ENCODE assay signal across 10 mouse cellular contexts in genomic region chr11:85329167-85329894, GRCm38 (mm10). TPM values are rescaled to one million over a fixed set of nuclear protein-coding genes. Genes with fewer than 3 reads are reported as not detected.
A peak's percentile ranks its signal among the peaks of the same experiment; 100 is the strongest.
DNase-seq lines count a peak whose midpoint lies in the region; ATAC-seq and TF ChIP-seq lines count a peak whose summit lies in the region.
"Had no signal": no experiment of that assay in that cellular context is flagged by ENCODE, and none has a peak within 500 bp of the region (broad histone marks: within the 10 kb centered on the region; RNA-seq: fewer than 3 reads in every experiment).

No protein-coding gene starts in this region.

- TF ChIP-seq CTCF in stomach, postnatal 0 days (IDR thresholded peaks at IDR 0.05; ENCODE audit: low read depth), result no peak

- 89% methylated on average over 7 of the region's 7 CpGs for whole genome bisulfite sequencing in heart, embryonic 12.5 days
- WGBS in stomach, embryonic 15.5 days, result 87% methylated on average over 7 of the region's 7 CpGs
- 69% methylated on average over 7 of the region's 7 CpGs for WGBS in stomach, postnatal 0 days
- WGBS in midbrain, embryonic 15.5 days, result 87% methylated on average over 7 of the region's 7 CpGs

- no peak for TF ChIP-seq EP300 in stomach, postnatal 0 days (optimal IDR thresholded peaks at IDR 0.05)

- ATAC-seq in heart, embryonic 12.5 days (ENCODE audit: insufficient number of reproducible peaks, low FRiP score), result no peak
- ATAC-seq in stomach, embryonic 15.5 days (ENCODE audit: insufficient read depth, low FRiP score, low read depth), result no peak
- ATAC-seq in stomach, postnatal 0 days (ENCODE audit: low FRiP score, low TSS enrichment), result no peak
- no peak for ATAC-seq in midbrain, embryonic 15.5 days (replicated peaks)

- peak; percentile 45 for DNase-seq in heart, adult 8-10 months (ENCODE audit: low spot score)
- no peak for DNase-seq in stomach, postnatal 0 days (ENCODE audit: low spot score)
- peak; percentile 46 to 51 for DNase-seq in heart, postnatal 10 days
- no peak for DNase-seq in ovary, postnatal 14 days (ENCODE audit: low spot score)
- DNase-seq: lung, postnatal 36 days; thymus, adult 18-20 months had no signal

- H3K4me2 ChIP-seq in heart, embryonic 12.5 days, result no peak overlapping the region
- no peak overlapping the region for H3K4me2 ChIP-seq in stomach, embryonic 15.5 days
- no peak overlapping the region for H3K4me2 ChIP-seq in stomach, postnatal 0 days (replicated peaks; ENCODE audit: low read depth)
- H3K4me2 ChIP-seq in midbrain, embryonic 15.5 days, result no peak overlapping the region
- H3K4me2 ChIP-seq: liver, embryonic 11.5 days had no signal

- no peaks in the 10 kb centered on the region for H3K9me3 ChIP-seq in heart, embryonic 12.5 days (replicated peaks)
- H3K9me3 ChIP-seq in stomach, embryonic 15.5 days, result no peaks in the 10 kb centered on the region
- H3K9me3 ChIP-seq in stomach, postnatal 0 days (ENCODE audit: control insufficient read depth, low read length), result no peaks in the 10 kb centered on the region
- H3K9me3 ChIP-seq in midbrain, embryonic 15.5 days, result no peaks in the 10 kb centered on the region

- H3K9ac ChIP-seq in heart, embryonic 12.5 days, result no peak overlapping the region
- no peak overlapping the region for H3K9ac ChIP-seq in stomach, embryonic 15.5 days
- H3K9ac ChIP-seq in stomach, postnatal 0 days (ENCODE audit: low read length), result no peak overlapping the region
- H3K9ac ChIP-seq in midbrain, embryonic 15.5 days, result no peak overlapping the region

- no peaks in the 10 kb centered on the region for H3K27me3 ChIP-seq in heart, embryonic 12.5 days (replicated peaks)
- no peaks in the 10 kb centered on the region for H3K27me3 ChIP-seq in stomach, embryonic 15.5 days (replicated peaks)
- no peaks in the 10 kb centered on the region for H3K27me3 ChIP-seq in stomach, postnatal 0 days (ENCODE audit: control insufficient read depth, insufficient read depth, low read length)
- H3K27me3 ChIP-seq in midbrain, embryonic 15.5 days (replicated peaks), result no peaks in the 10 kb centered on the region

- no peak overlapping the region for H3K4me3 ChIP-seq in heart, embryonic 12.5 days
- H3K4me3 ChIP-seq in stomach, embryonic 15.5 days (replicated peaks), result no peak overlapping the region
- H3K4me3 ChIP-seq in stomach, postnatal 0 days (ENCODE audit: low read depth, low read length), result no peak overlapping the region
- H3K4me3 ChIP-seq in midbrain, embryonic 15.5 days, result no peak overlapping the region

- H3K27ac ChIP-seq in heart, embryonic 12.5 days (ENCODE audit: poor library complexity, severe bottlenecking), result no peak overlapping the region
- H3K27ac ChIP-seq in stomach, embryonic 15.5 days, result 0 out of 2 replicates have a peak overlapping the region, but pooled peaks have one; percentile 4
- no peak overlapping the region for H3K27ac ChIP-seq in stomach, postnatal 0 days (replicated peaks)
- H3K27ac ChIP-seq in midbrain, embryonic 15.5 days, result no peak overlapping the region

- intact Hi-C loops in heart, postnatal 10 days (cut with DNase I), result no loop called here

- H3K4me1 ChIP-seq in heart, embryonic 12.5 days (replicated peaks), result no peaks in the 10 kb centered on the region
- H3K4me1 ChIP-seq in stomach, embryonic 15.5 days, result no peaks in the 10 kb centered on the region
- H3K4me1 ChIP-seq in stomach, postnatal 0 days (replicated peaks; ENCODE audit: control insufficient read depth, insufficient read depth), result no peaks in the 10 kb centered on the region
- H3K4me1 ChIP-seq in midbrain, embryonic 15.5 days, result no peaks in the 10 kb centered on the region

- peaks cover 49% of the 10 kb centered on the region for H3K36me3 ChIP-seq in heart, embryonic 12.5 days
- peaks cover 8% of the 10 kb centered on the region; the same call in 1 of the 2 replicates for H3K36me3 ChIP-seq in stomach, embryonic 15.5 days
- H3K36me3 ChIP-seq in stomach, postnatal 0 days (ENCODE audit: control insufficient read depth, insufficient read depth, low read length), result 0 out of 2 replicates have a peak, but pooled peaks cover 3% of the 10 kb centered on the region
- H3K36me3 ChIP-seq in midbrain, embryonic 15.5 days (replicated peaks), result peaks cover 10% of the 10 kb centered on the region

RNA-seq across cellular contexts. Expression of gene Ppm1d, which starts 18.3 kb away (rescaled TPM):
- 1 to 10 TPM; 6.8 to 8.9 (median 8.0) TPM for total RNA-seq in heart, adult 8-10 months (2022)
- polyA plus RNA-seq in heart, embryonic 12.5 days (2016; fragmentation: Nextera tagmentation; extraction: Ambion mirVana), result 17.7 and 18.5 TPM in 2 replicates
- 15.1 and 15.8 TPM in 2 replicates for polyA plus RNA-seq in stomach, embryonic 15.5 days (2015; fragmentation: Nextera tagmentation; extraction: Ambion mirVana)
- 11.0 and 12.4 TPM in 2 replicates for polyA plus RNA-seq in stomach, postnatal 0 days (2015; fragmentation: Nextera tagmentation; extraction: Ambion mirVana)
- 10 to 100 TPM; 11.3 to 13.2 TPM for total RNA-seq in heart, postnatal 10 days (2021)
- polyA plus RNA-seq in midbrain, embryonic 15.5 days (2015; fragmentation: Nextera tagmentation; extraction: Ambion mirVana), result 16.9 and 18.1 TPM in 2 replicates

RNA-seq across cellular contexts. Expression of gene Bcas3, which starts 23.6 kb away (rescaled TPM):
- total RNA-seq in heart, adult 8-10 months (2022), result 10 to 100 TPM; 35.3 to 44.4 (median 42.9) TPM
- polyA plus RNA-seq in heart, embryonic 12.5 days (2016; fragmentation: Nextera tagmentation; extraction: Ambion mirVana), result 16.1 and 20.6 TPM in 2 replicates
- polyA plus RNA-seq in stomach, embryonic 15.5 days (2015; fragmentation: Nextera tagmentation; extraction: Ambion mirVana), result 16.7 and 17.9 TPM in 2 replicates
- 16.5 and 20.4 TPM in 2 replicates for polyA plus RNA-seq in stomach, postnatal 0 days (2015; fragmentation: Nextera tagmentation; extraction: Ambion mirVana)
- total RNA-seq in heart, postnatal 10 days (2021), result 10 to 100 TPM; 31.9 to 34.6 TPM
- 30.8 and 33.1 TPM in 2 replicates for polyA plus RNA-seq in midbrain, embryonic 15.5 days (2015; fragmentation: Nextera tagmentation; extraction: Ambion mirVana)

Comparison
In these comparisons a context has a peak if more than half of its experiments do, and no peak if none do; other contexts are left out.
1. DNase-seq: peak in heart, adult 8-10 months (single experiment) and heart, postnatal 10 days (2 of 2); none in stomach, postnatal 0 days (single experiment) and ovary, postnatal 14 days (single experiment).